Mouse (Mus musculus): Measurements from ENCODE around the gene Gas2l2.

Gene Gas2l2

DNA sequence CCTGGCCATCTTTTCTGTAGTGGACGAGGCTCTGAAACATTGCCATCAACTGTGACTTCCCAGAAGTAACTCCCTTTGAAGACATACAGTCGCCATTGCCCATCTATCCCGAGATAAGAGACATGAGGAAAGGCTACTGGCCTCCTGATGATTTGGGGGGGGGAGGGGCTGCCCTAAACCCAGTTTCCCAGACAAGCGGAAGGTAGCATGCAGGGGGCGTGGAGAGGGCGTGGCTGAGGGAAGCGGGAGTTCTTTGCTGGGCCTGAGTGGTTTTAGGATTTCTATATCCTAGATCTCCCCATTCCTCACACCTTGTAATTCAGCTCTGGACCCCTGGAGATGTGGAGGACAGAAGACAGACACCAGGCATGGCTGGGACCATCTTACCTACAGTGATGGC, 14.6 kb upstream of the Gas2l2 start:
- in situ Hi-C loops (cut with MboI, MseI) = no loop called here

GRCm38 (mm10) chr11:83442596-83443267, 13.5 kb upstream of the Gas2l2 start:
- in situ Hi-C loops (cut with MboI, MseI) = no loop called here

DNA sequence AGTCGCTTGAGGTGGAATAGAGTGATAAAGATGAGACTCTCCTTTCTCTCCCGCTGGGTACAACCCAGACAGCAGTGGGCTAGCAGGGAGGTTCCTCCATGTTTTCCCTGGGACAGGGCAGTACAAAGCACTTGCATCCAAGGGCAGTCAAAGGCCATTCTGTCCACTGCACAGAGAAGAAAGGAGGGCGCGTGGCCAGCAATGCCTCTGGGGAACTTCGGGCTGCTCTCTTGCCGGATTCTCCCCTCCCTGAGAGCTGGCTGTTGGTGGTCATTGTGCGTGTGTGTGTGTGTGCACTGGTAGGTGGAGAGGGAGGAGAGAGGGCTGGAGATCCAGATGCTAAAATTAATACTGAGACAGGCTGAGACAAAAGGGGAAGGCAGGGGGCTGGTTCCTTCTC, 12.0 kb upstream of the Gas2l2 start:
- in situ Hi-C loops (cut with MboI, MseI) = no loop called here

GRCm38 (mm10) chr11:83440081-83441064, 11.1 kb upstream of the Gas2l2 start:
- in situ Hi-C loops (cut with MboI, MseI) = no loop called here

- in situ Hi-C loops (cut with MboI, MseI) = no loop called here
Measured at GRCm38 (mm10) chr11:83439426-83440060, 10.3 kb upstream of the Gas2l2 start.

DNA sequence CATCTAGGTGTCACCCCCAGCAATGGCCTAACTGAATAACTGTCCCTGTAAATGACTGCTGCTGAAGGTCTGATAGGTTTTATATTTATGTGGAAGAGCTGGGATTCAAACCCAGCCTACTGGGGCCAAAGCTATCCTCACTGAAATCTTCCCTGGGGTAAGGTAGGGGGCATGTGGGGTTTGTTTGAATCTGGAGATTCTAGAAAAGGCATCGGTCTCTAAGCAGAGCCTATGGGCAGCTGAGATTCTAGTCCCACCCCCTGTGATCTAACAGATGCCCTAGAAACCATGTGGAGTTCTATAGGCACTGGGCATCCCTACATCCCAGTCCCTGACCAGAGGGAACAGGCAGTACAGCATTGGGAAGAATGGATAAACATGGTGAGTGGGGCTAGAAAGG, 8.1 kb upstream of the Gas2l2 start, which contains the start of gene 1700020L24Rik:
Gene 1700020L24Rik (plus strand): TSS at position 301 of the 400 bp plus-strand sequence.
- in situ Hi-C loops (cut with MboI, MseI) = no loop called here

DNA sequence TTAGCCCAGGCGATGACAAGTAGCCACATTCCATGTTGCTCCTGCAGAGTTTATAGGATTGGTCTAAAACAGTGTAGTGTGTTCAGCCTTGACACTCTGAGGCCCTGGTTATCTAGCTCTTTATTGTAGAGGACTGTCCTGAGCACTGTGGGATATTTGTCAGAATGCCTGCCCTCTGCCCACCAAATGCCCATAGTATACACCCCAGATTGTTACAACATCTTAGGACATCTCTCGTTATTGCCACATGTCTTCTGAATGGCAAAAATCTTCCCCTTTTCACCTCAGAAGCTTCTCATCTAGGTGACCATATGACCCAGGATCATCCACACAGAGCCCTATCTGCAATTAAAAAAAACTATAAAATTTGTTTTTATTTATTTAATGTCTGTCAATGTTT, 3.3 kb upstream of the Gas2l2 start:
- in situ Hi-C loops (cut with MboI, MseI) = no loop called here

GRCm38 (mm10) chr11:83426964-83427363, 2.3 kb downstream of the Gas2l2 start:
- in situ Hi-C loops (cut with MboI, MseI) = no loop called here

GRCm38 (mm10) chr11:83424681-83425080, 4.6 kb downstream of the Gas2l2 start:
- in situ Hi-C loops (cut with MboI, MseI) = loop anchor here (5.0 kb wide), 1 partner anchor 72 kb away; no protein-coding TSS in a partner anchor

DNA sequence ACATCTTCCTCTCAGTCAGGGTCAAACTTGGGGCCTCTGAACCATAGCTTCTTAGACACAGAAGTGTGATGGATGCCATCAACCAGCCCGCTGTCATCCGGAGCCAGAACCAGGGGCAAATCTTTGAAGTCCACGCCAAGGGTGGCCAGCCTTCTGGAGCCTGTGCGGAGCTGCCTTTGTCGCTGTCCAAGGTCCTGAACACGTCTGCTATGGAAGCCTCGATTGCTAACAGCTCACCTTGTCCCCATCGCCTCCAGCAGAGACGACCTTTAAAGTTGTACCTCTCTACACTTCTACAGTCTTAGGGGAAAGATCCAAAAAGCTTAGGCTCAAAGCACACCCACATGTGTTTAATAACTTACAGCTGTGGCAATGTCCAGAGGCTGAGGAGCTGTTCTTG, 8.0 kb downstream of the Gas2l2 start:
- in situ Hi-C loops (cut with MboI, MseI) = loop anchor here (5.0 kb wide), 1 partner anchor 69 kb away; no protein-coding TSS in a partner anchor

DNA sequence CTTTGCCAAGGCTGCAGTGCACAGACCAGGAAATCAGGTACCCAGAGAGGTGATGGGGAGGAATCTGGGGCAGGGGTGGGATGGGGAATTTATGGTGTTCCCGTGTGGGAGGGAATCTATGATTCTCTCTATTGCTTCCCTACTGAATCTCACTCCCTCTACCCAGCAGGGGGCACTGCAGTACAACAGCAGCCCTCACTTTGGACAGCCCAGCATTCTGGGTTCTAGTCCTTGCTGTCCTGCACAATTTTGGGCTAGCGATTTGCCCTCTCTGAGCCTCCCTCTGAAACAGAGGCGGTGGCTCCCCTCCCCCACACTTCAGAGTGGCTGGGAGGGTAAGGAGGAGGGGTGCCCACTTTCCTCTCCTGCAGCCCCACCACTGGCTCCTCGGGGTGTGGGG, 8.9 kb downstream of the Gas2l2 start:
- in situ Hi-C loops (cut with MboI, MseI) = loop anchor here (5.0 kb wide), 1 partner anchor 68 kb away; no protein-coding TSS in a partner anchor

- in situ Hi-C loops (cut with MboI, MseI) = no loop called here
Measured at GRCm38 (mm10) chr11:83418566-83418965, 10.7 kb downstream of the Gas2l2 start.

GRCm38 (mm10) chr11:83417708-83418107, 11.5 kb downstream of the Gas2l2 start:
- in situ Hi-C loops (cut with MboI, MseI) = no loop called here

DNA sequence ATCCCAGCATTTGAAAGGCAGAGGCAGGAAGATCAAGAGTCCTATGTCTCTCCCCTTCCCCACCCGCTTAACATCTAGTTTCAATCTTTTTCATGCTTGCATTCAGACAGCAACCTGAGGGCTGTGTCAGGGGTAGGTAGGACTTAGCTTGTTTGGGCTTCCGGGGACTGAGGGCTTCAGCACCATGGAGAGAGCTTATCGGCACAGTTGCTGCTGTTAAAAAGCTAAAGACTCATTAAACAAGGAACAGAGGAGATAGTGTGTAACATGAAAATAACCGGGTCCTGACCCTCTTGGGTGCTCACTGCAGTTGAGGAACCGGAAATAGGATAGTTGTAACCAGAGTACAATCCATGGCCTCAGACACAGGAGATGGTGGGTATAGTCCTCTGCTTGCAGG, 12.2 kb downstream of the Gas2l2 start:
- in situ Hi-C loops (cut with MboI, MseI) = no loop called here

DNA sequence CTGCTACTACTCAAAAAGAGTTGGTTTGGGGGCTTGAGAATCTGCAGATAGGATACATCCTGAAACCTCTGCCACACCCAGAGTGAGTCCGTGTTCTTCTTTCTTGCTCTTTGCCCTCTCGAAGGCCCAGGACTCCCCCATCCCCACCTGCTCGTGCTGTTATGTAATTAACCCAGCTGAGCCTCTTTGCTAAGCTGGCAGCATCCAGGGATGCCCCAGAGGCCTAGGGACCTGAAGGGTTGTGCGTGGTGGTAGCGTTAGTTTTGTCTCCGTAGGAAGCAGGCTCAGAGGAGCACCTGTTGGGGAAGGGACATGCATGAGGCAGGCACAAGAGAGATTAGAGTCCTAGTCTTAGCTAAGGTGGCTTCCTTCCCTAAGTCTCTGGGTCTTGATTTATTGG, 18.7 kb downstream of the Gas2l2 start:
- in situ Hi-C loops (cut with MboI, MseI) = no loop called here

DNA sequence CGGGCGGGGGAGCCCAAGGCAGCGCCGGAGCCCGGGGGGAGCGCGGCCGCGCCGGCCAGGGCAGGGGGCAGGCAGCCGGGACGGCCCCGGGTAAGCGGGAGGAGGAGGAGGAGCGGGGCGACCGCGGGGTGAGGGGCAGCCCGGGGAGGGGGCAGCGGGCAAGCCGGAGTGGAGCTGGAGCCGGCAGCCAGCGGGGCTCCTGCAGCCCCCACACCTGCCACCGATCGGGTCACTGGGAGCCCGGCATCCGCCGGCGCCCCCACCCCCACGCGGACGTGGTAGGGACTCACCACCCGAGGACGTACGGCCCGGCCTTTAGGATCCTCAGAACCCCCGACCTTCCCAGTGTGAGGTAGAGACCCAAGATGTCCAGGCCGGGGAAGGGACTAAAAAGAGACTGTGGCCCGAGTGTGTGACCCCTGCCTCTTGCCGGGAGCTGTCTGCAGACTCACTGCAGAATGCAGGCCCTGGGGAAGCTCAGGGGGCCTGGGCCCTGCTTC, 19.4 kb downstream of the Gas2l2 start:
- in situ Hi-C loops (cut with MboI, MseI) = no loop called here

- in situ Hi-C loops (cut with MboI, MseI) = no loop called here
Measured at GRCm38 (mm10) chr11:83409087-83409754, 20.0 kb downstream of the Gas2l2 start, which contains the start of gene Rasl10b. Gene Rasl10b, plus strand, starts transcription at chr11:83409137.

- in situ Hi-C loops (cut with MboI, MseI) = no loop called here
Measured at GRCm38 (mm10) chr11:83408242-83408641, 21.0 kb downstream of the Gas2l2 start.

GRCm38 (mm10) chr11:83406391-83406790, 22.9 kb downstream of the Gas2l2 start:
- in situ Hi-C loops (cut with MboI, MseI) = no loop called here

DNA sequence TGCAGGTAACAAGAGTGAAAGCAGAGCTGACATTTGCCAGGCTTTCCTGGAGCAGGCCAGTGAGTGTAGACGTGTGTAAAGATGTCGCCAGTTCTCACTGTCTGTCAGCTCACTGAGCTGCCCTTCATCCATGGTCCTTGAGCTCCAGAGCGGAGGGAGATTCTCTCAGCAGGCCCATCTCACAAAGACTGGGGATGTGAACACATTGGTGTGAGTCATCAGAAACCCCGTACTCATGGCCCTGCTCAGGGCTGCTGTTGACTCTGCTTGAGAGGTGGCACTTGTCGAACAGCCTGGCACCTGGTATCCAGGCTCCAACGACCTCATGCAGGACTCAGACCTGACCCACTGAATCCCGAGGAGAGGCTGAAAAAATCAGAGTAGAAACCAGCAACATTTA, 25.5 kb downstream of the Gas2l2 start:
- in situ Hi-C loops (cut with MboI, MseI) = no loop called here

DNA sequence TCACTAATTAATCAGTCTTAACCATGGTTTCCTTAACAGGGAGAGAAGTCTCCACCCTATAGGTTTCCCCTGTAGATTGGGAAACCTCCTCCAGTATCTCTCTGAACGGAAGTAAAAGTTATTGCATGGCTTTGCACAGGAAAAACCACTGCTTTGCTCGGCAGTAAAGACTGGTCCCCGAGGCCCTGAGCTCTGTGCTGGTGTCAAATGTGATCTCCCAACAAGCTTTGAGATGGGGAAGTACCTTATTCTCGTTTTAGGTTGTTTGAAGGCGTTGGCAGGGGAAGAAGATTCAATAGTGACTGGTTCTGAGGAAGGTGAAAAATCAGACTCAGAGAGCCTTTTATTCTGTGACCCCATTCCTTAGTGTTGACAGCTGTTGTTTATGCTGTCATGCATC, 30.5 kb downstream of the Gas2l2 start:
- in situ Hi-C loops (cut with MboI, MseI) = no loop called here
